Mouse (Mus musculus) lung, postnatal 14 days (tissue): ENCODE data around the gene Npat.

Source experiments
- DNase-seq: peaks from one replicate; pipeline ENCODE4 v3.0.0; 2021

Npat gene

DNA sequence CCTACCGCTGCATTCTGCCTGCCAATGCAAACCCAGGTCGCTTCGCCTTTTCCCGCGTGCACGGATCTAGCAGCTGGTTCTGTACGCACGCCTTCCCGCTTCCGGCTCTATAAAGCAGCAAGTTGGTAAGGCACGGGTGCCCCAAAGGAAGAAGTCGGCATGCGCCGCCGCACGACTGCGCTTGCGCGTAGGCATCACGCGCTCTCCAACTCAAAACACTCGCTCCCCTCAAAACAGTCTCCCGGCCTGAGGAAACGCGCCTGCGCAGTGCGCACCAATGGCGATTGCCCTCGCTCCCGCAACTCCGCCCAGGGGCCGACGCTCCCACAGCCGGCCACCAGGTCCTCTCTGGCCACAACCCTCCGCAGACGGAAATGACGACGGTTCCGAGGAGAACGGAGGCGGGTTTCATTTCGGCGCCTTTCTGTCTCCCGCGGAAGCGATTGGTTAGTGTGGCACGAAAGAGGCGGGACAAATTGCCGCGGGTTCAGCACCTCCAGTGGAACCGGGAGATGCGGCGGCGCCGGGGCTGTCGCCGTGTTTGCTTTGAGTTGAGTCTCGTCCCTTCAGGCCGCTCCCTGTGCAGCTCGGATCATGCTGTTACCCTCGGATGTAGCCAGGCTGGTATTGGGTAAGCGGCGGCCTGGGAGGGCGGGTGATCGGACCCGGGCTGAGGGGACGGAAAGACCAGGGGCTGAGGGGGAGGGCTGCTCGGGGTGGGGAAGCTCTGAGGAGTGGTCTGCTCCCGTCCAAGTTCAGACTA is at the start of gene Npat, which contains the start of gene Atm:
Npat (plus strand) TSS at position 490 of the 763 bp plus-strand sequence.
Atm (minus strand) TSS at position 183 of the 763 bp plus-strand sequence.
- peak; percentile 99 for DNase-seq

DNA sequence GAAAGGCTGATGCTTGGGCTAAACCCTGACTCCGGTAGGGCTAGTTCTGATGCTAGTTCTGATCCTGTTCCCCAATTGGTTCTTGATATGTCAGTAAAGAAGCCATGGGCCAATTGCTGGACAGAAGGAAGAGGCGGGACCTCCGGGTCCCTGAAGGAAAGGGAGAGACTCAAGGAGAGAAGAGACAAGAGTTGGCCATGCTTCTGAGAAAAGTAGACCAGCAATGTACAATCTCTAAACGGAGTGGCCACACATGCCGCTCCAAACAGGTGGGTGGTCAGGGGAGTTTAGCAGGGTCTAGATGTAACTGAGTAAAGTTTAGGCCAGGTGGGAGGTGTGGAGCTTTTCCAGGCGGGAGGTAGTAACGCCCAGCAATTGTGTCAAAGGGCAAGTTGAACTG is 28.8 kb upstream of the Npat start:
- no peak for DNase-seq

GRCm38 (mm10) chr9:53514091-53514490 is 22.8 kb upstream of the Npat start:
- no peak for DNase-seq

DNA sequence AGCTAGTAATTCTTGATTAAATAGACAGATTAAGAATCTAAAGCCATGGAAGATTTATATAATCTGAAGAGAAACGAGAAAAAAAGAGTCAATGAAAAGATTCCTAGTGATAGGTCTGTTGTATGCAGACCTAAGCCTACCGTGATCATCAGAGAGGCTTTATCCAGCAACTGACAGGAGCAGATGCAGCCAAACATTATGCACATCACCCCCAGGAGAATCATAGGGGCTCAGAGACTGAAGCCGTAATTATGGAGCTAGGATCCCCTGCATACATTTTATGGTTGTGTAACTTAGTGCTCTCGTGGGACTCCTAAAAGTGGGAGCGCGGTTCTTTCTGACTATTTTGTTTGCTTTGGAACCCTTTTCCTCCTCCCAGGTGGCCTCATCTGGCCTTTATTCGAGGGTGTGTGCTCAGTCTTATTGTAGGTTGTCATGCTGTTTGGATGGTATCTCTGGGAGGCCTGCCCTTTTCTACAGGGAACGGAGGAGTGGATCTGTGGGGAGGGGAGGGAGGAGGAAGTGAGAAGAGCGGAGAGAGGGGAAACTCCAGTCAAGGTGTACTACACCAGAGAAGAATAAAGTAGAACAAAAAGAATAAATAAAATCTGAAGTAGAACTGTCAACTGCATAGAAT is 19.4 kb upstream of the Npat start:
- no peak for DNase-seq

GRCm38 (mm10) chr9:53535416-53536320 is 1.2 kb upstream of the Npat start:
- DNase-seq: no peak

- no peak for DNase-seq
These were observed 604 bp downstream of the Npat start for GRCm38 (mm10) chr9:53537336-53537965.

- no peak for DNase-seq
These were observed 33.8 kb downstream of the Npat start for GRCm38 (mm10) chr9:53570662-53571061.

DNA sequence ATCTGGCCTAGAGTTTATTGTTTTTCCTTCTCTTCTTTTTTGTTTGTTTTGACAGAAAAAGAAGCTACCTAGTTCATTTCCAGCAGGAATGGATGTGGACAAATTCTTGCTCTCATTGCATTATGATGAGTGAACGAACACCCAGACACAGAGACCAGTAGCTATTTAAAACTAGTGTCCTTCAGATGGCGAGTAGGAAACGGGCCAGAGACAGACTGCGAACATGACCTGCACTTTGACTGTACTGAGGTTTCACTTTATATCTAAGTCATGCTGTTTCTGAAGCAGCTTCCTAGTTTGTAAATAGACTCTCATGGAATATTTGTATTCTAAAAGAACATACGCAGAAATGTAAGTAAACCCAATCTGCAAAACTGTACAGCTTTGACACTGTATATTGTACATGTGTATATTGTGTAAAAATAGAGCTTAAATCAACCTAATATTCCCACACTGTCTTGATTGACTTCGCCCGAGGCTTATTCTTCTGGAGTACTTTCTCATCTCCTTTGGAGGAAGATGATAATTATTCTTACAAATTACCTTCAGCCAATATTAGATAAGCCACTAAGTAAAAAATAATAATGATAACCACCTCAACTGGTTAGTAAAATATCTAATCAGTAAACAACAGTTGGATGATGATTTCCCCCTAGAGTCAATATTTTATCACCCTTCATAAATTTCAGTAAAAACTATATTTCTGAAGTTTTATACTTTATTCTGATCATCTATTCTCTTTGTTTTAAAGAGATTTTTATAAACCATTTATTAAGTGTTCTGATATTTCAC is 35.9 kb downstream of the Npat start:
- DNase-seq: no peak

DNA sequence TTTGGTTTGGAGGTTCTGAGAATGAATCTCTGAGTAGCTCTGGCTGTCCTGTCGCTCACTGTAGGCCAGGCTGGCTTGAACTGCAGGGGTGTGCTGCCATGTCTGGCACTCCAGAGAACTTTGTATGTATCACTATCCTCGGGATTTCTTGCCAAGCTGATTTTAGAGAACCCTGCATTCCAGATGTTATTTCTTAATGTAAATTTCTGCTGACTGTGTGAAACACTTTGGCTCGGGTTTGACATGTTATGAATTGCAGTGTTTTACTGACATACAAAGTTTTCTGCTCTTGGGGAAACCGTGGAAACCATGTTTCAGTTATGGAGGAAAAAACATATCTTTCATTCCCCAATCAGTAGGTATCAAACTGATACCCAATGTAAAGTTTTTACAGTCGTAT is 38.9 kb downstream of the Npat start:
- no peak for DNase-seq

- no peak for DNase-seq
These were observed 45.0 kb downstream of the Npat start for GRCm38 (mm10) chr9:53581870-53582269.

- peak; percentile 79 for DNase-seq
These were observed 57.9 kb downstream of the Npat start for GRCm38 (mm10) chr9:53594764-53595163.

- no peak for DNase-seq
These were observed 60.2 kb downstream of the Npat start for GRCm38 (mm10) chr9:53596971-53597600.

DNA sequence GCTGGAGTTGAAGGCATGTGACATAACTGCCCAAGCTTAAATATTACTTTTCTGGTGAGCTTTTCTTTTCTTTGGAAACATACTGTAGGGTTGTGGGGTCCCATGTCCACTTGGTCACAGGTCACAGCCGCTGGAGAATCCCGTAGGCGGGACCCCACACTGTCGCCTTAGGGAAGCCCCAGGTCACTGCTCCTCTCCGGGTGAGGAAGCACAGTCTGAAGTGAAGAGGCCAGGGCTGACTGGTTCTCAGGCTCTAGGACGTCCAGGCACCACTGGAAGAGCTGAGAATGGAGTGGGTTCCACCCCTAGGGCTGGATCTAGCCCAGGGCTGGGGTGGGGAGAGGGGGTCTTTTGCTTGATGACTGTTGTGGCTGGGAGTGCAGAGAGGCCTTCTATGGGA is 61.8 kb downstream of the Npat start:
- DNase-seq: no peak

- DNase-seq: no peak
These were observed 64.7 kb downstream of the Npat start for GRCm38 (mm10) chr9:53601541-53601940.

GRCm38 (mm10) chr9:53603384-53603783 is 66.5 kb downstream of the Npat start:
- peak; percentile 49 for DNase-seq

- no peak for DNase-seq
These were observed 67.0 kb downstream of the Npat start for GRCm38 (mm10) chr9:53603849-53604248.

GRCm38 (mm10) chr9:53604954-53605353 is 68.1 kb downstream of the Npat start:
- DNase-seq: no peak

DNA sequence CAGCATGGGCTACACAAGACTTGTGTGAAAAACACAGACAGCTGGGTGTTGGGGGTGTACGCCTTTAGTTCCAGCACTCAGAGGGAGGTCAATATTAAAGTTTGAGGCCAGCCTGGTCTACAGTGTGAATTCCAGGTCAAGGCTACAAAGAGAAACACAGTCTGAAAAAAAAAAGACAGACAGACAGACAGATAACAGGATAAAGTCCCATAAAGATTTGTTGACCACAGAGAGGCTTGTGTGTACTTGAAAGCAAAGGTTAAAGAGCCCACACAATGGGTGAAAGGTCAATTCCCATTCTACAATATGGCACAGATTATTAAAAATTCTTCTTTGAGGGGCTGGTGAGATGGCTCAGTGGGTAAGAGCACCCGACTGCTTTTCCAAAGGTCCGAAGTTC is 70.3 kb downstream of the Npat start:
- DNase-seq: no peak

DNA sequence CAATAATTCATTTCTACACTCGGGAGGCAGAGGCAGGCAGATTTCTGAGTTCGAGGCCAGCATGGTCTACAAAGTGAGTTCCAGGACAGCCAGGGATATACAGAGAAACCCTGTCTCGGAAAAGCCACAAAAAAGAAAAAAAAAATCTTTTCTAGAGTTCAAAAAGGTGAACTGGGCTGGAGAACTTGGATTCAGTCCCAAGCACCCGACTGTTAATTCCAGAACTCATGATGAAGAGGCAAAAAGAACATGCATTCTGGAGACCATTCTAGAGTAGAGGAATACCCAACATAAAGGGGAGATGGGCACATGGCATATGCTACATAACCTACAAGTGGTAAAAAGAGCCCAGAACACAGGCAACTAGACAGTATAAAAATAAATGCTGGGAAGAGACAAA is 71.0 kb downstream of the Npat start:
- no peak for DNase-seq

DNA sequence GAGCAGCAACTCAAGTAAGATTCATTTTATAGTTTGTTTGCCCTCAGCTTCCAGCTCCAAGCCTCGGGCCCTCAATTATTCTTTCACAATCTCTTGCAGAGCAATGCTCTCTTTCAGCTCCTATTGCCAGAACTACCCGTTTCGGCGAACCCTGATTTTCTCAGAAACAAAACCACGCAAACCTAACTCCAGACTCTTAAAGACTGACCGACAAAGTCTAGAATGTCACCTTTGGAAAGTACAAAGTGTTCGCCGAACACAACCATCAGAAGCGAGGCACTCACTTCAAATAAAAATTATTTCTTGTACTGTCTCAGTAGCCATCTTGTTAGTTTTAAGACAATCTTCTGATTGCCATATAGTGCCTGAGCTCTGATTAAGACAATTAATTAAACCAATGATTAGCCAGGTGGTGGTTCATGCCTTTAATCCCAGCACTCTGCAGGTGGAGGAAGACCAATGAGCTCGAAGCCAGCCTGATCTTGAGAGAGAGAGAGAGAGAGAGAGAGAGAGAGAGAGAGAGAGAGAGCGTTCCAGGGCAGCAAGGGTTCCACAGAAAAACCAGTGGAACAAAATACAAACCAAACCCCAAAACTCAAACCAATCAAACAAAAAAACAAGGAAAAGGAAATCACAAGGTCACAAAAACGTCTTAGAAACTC is 72.6 kb downstream of the Npat start:
- DNase-seq: no peak
